Mouse (Mus musculus) olfactory bulb, adult 2 months (tissue): ENCODE measurements around the gene Brd3os. TPM values are rescaled to one million over a fixed set of nuclear protein-coding genes. Genes with fewer than 3 reads are reported as not detected.

ENCODE experiments used
- H3K27ac ChIP-seq: fragments of 200-500 bp; 2 replicates; pipeline ENCODE4 v1.5.1; 2012; ENCODE audit warnings: low read depth, low read length; ENCODE audit not compliant: insufficient read depth
- H3K4me1 ChIP-seq: fragments of 200-500 bp; 2 replicates; pipeline ENCODE4 v1.6.1; 2012; ENCODE audit warnings: low read length; ENCODE audit not compliant: control insufficient read depth, insufficient read depth
- H3K4me3 ChIP-seq: fragments of 200-500 bp; 2 replicates; pipeline ENCODE4 v1.5.1; 2012; ENCODE audit warnings: mild to moderate bottlenecking, low read depth, low read length, moderate library complexity; ENCODE audit not compliant: insufficient read depth
- CTCF ChIP-seq: fragments of 200-500 bp; IDR thresholded peaks from 2 replicates; pipeline ENCODE4 v1.5.1; 2012; ENCODE audit warnings: low read depth, mild to moderate bottlenecking, low read length, moderate library complexity; ENCODE audit not compliant: insufficient read depth
- POLR2A ChIP-seq: fragments of 200-500 bp; IDR thresholded peaks from 2 replicates; pipeline ENCODE4 v1.6.1; 2012; ENCODE audit warnings: mild to moderate bottlenecking, low read depth, low read length, moderate library complexity; ENCODE audit not compliant: insufficient read depth
- WGBS: fragments of 180-500 bp; shearing (Covaris S2); methylation state at CpG from one replicate; pipeline ENCODE4 v1.1.7; 2018; 5-methylcytosine and 5-hydroxymethylcytosine counted together
- polyA plus RNA-seq: library from polyadenylated mRNA; stranded (reverse); fragments of >200 nt; gene quantifications from 2 replicates; pipeline ENCODE4 v1.2.4, GENCODE M21; 2012; ENCODE audit warnings: low replicate concordance; ENCODE audit not compliant: missing spikeins, insufficient read depth, insufficient read length

Brd3os gene
- polyA plus RNA-seq, 1 experiment: not detected

- Histone ChIP-seq H3K27ac (no peak overlapping the region), H3K4me1 (peaks cover 60% of the 10 kb centered on the region), H3K4me3 (no peak overlapping the region)
- WGBS: 65% methylated on average over 3 of the region's 3 CpGs
- TF ChIP-seq CTCF (no peak), POLR2A (no peak)
Measured at GRCm38 (mm10) chr2:27416425-27416824, 25.7 kb upstream of the Brd3os start.

- 65% methylated on average over 5 of the region's 5 CpGs for WGBS
- Histone ChIP-seq H3K4me1 (peaks cover 62% of the 10 kb centered on the region), H3K27ac (no peak overlapping the region), H3K4me3 (no peak overlapping the region)
- TF ChIP-seq CTCF (no peak), POLR2A (no peak)
Measured at GRCm38 (mm10) chr2:27417648-27418153, 24.4 kb upstream of the Brd3os start.

GRCm38 (mm10) chr2:27418577-27419070 is 23.5 kb upstream of the Brd3os start:
- Histone ChIP-seq H3K4me1 (peaks cover 63% of the 10 kb centered on the region), H3K27ac (no peak overlapping the region), H3K4me3 (no peak overlapping the region)
- TF ChIP-seq POLR2A (no peak), CTCF (no peak)
- WGBS: 68% methylated on average over 6 of the region's 6 CpGs

GRCm38 (mm10) chr2:27421293-27422068 is 20.6 kb upstream of the Brd3os start:
- Histone ChIP-seq H3K4me3 (no peak overlapping the region), H3K27ac (peak overlapping the region; percentile 70), H3K4me1 (peaks cover 55% of the 10 kb centered on the region)
- 27% methylated on average over 20 of the region's 20 CpGs for WGBS
- TF ChIP-seq POLR2A (no peak), CTCF (no peak)

GRCm38 (mm10) chr2:27423596-27423995 is 18.5 kb upstream of the Brd3os start:
- 79% methylated on average over 7 of the region's 7 CpGs for WGBS
- H3K27ac ChIP-seq: no peak overlapping the region
- H3K4me3 ChIP-seq: no peak overlapping the region
- H3K4me1 ChIP-seq: peaks cover 53% of the 10 kb centered on the region
- no peak for TF ChIP-seq POLR2A
- TF ChIP-seq CTCF: no peak

GRCm38 (mm10) chr2:27425161-27425611 is 16.9 kb upstream of the Brd3os start:
- H3K27ac ChIP-seq: no peak overlapping the region
- TF ChIP-seq CTCF: no peak
- peaks cover 51% of the 10 kb centered on the region for H3K4me1 ChIP-seq
- H3K4me3 ChIP-seq: peak overlapping the region; percentile 77
- WGBS: 13% methylated on average over 20 of the region's 20 CpGs

GRCm38 (mm10) chr2:27425751-27426405 is 16.2 kb upstream of the Brd3os start:
- Histone ChIP-seq H3K4me3 (peak overlapping the region; percentile 77), H3K27ac (peak overlapping the region; percentile 24; the same call in 1 of the 2 replicates), H3K4me1 (peaks cover 57% of the 10 kb centered on the region)
- no peak for TF ChIP-seq CTCF
- no peak for TF ChIP-seq POLR2A
- WGBS: under 1% methylated on average over 58 of the region's 60 CpGs

- TF ChIP-seq CTCF (no peak), POLR2A (no peak)
- H3K4me1 ChIP-seq: peaks cover 57% of the 10 kb centered on the region
- 0% methylated on average over 64 of the region's 64 CpGs for WGBS
- H3K27ac ChIP-seq: peak overlapping the region; percentile 39
- H3K4me3 ChIP-seq: peak overlapping the region; percentile 77
Measured at GRCm38 (mm10) chr2:27426406-27426854, 15.7 kb upstream of the Brd3os start.

- WGBS: 2% methylated on average over 58 of the region's 58 CpGs
- TF ChIP-seq CTCF: no peak
- TF ChIP-seq POLR2A: peak; percentile 33; the same call in 1 of the 2 replicates
- Histone ChIP-seq H3K4me3 (peak within 1 kb of the TSS; percentile 77), H3K4me1 (peaks cover 52% of the 10 kb centered on the region), H3K27ac (peak within 1 kb of the TSS; percentile 39)
Measured at GRCm38 (mm10) chr2:27426855-27427457, 15.2 kb upstream of the Brd3os start, which contains the start of gene Vav2. Gene Vav2 (minus strand): TSS chr2:27427033.
